Mouse (Mus musculus) intestine, embryonic 15.5 days (tissue): Measurements from ENCODE around the gene Atp8b3. TPM values are rescaled to one million over a fixed set of nuclear protein-coding genes. Genes with fewer than 3 reads are reported as not detected.

ENCODE experiments used
- polyA plus RNA-seq: library from polyadenylated mRNA; unstranded; fragments of >200 nt; fragmentation: Nextera tagmentation; extraction: Ambion mirVana; gene quantifications from 2 replicates; pipeline ENCODE4 v1.2.1, GENCODE M21; 2015

The Atp8b3 gene
- polyA plus RNA-seq, 1 experiment from 2014 or later: 0.09 TPM

Other genes with a start within 250 kb of the Atp8b3 start
- 974 and 1,020 TPM in 2 replicates for gene Rps15, start 246.7 kb downstream of the Atp8b3 start, polyA plus RNA-seq
- 4.9 and 6.5 TPM in 2 replicates for gene Apc2, start 243.1 kb downstream of the Atp8b3 start, polyA plus RNA-seq
- 51.4 and 51.5 TPM in 2 replicates for gene 2310011J03Rik, start 218.6 kb downstream of the Atp8b3 start, polyA plus RNA-seq
- 8.1 and 8.8 TPM in 2 replicates for gene Pcsk4, start 209.6 kb downstream of the Atp8b3 start, polyA plus RNA-seq
- gene Reep6, start 209.2 kb downstream of the Atp8b3 start, polyA plus RNA-seq: 132 and 159 TPM in 2 replicates
- gene Adamtsl5, start 190.7 kb downstream of the Atp8b3 start, polyA plus RNA-seq: 19.3 and 20.4 TPM in 2 replicates
- 0.32 and 0.63 TPM in 2 replicates for gene Plk5, start 182.7 kb downstream of the Atp8b3 start, polyA plus RNA-seq
- 5.5 and 6.9 TPM in 2 replicates for gene Mex3d, start 151.5 kb downstream of the Atp8b3 start, polyA plus RNA-seq
- gene Mbd3, start 139.6 kb downstream of the Atp8b3 start, polyA plus RNA-seq: 180 and 201 TPM in 2 replicates
- 890 and 1,161 TPM in 2 replicates for gene Uqcr11, start 132.3 kb downstream of the Atp8b3 start, polyA plus RNA-seq
- 91.7 and 94.2 TPM in 2 replicates for gene Tcf3, start 105.5 kb downstream of the Atp8b3 start, polyA plus RNA-seq
- gene Onecut3, start 44.3 kb downstream of the Atp8b3 start, polyA plus RNA-seq: 0.06 and 0.10 TPM in 2 replicates
- 23.6 and 25.0 TPM in 2 replicates for gene Rexo1, start 22.4 kb upstream of the Atp8b3 start, polyA plus RNA-seq
- gene Klf16, start 38.2 kb upstream of the Atp8b3 start, polyA plus RNA-seq: 8.3 TPM in 2 replicates
- 95.7 and 101 TPM in 2 replicates for gene Abhd17a, start 51.2 kb upstream of the Atp8b3 start, polyA plus RNA-seq
- 105 and 114 TPM in 2 replicates for gene Scamp4, start 63.7 kb upstream of the Atp8b3 start, polyA plus RNA-seq
- gene Adat3, start 63.8 kb upstream of the Atp8b3 start, polyA plus RNA-seq: 6.4 and 6.6 TPM in 2 replicates
- 3.9 and 4.1 TPM in 2 replicates for gene Gm49322, start 66.9 kb upstream of the Atp8b3 start, polyA plus RNA-seq
- gene Csnk1g2, start 83.7 kb upstream of the Atp8b3 start, polyA plus RNA-seq: 134 and 152 TPM in 2 replicates
- 54.9 and 62.4 TPM in 2 replicates for gene Btbd2, start 117.9 kb upstream of the Atp8b3 start, polyA plus RNA-seq
- gene Mknk2, start 139.0 kb upstream of the Atp8b3 start, polyA plus RNA-seq: 68.8 and 73.0 TPM in 2 replicates
- gene Mob3a, start 162.9 kb upstream of the Atp8b3 start, polyA plus RNA-seq: 40.4 and 43.0 TPM in 2 replicates
- 22.3 and 26.5 TPM in 2 replicates for gene Izumo4, start 163.1 kb upstream of the Atp8b3 start, polyA plus RNA-seq
- gene Ap3d1, start 203.1 kb upstream of the Atp8b3 start, polyA plus RNA-seq: 70.5 and 71.4 TPM in 2 replicates
- gene Dot1l, start 216.1 kb upstream of the Atp8b3 start, polyA plus RNA-seq: 12.0 and 14.2 TPM in 2 replicates